Mouse (Mus musculus) retina, adult 2 months (tissue): ENCODE measurements around the gene Mob3c.

ENCODE experiments used
- DNase-seq: peaks from one replicate; pipeline ENCODE4 v3.0.0-alpha.2; 2012; ENCODE audit warnings: low read depth, low spot score

Gene Mob3c

DNA sequence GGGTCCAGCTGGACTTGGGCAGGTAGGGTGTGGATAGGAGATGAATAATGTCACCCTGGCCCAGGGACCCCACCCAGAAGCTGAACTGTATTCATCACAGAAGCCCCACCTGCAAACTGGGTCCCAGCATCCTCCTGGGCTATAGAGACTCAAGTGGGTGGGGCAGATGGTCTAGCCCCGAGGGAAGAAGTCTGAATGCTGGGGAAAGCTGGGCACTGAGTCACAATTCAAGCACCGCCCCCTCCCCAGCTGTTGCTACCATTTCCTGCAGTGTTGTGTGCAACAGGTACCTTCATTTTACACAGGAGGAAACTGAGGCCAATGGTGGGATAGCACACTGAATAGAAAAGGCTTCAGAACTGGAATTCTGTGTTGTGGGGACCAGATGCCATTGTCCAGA, 4.1 kb downstream of the Mob3c start:
- DNase-seq: no peak

GRCm38 (mm10) chr4:115835576-115835975, 7.7 kb downstream of the Mob3c start:
- DNase-seq: no peak

GRCm38 (mm10) chr4:115838196-115838595, 10.3 kb downstream of the Mob3c start:
- DNase-seq: no peak

DNA sequence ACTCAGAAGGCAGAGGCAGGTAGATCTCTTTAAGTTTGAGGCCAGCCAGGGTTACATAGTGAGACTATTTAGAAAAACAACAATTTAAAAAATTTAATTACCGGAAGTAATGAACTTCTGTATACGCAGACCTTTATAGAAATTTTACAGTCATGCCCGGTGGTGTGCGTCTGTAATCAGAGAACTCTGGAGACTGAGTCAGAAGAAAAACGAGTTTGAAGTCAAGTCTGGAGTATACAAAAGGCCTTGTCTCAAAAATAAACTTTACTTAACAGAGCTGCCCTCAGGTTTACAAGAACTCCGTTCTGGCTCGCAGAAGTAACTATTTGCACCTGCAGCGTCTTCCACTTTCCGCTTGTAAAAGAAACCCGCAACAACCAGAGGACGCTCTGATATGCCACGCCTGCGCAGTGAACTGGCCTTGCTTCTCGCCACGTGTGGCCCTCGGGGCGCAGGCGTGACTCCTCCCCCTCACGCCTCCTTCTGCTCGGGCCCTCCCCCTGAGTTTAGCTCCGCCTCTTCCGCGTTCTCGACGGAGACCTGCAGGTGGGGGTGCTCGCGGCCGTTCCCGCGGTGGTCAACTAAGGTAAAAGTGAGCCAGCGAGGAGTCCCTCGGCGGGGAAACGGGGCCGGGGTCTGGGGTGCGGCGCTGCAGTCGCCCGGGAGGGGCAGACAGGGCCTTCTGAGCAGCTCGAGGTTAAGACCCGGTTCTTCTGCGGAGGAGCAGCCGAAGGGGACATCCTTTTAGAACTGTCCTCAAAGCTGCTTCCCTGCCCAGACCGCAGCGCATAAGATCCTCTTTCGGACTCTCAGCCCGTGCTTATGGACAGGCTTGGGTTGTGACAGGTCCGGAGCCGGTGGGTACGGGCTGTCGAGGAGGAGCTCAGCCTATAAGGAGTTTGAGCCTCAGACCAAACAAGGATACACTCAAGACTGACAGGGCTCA, 11.1 kb downstream of the Mob3c start, which contains the start of gene Mknk1:
Gene Mknk1, plus strand, starts transcription at position 503 of the 946 bp plus-strand sequence.
- peak; percentile 85 for DNase-seq

GRCm38 (mm10) chr4:115839956-115840355, 12.1 kb downstream of the Mob3c start:
- no peak for DNase-seq

DNA sequence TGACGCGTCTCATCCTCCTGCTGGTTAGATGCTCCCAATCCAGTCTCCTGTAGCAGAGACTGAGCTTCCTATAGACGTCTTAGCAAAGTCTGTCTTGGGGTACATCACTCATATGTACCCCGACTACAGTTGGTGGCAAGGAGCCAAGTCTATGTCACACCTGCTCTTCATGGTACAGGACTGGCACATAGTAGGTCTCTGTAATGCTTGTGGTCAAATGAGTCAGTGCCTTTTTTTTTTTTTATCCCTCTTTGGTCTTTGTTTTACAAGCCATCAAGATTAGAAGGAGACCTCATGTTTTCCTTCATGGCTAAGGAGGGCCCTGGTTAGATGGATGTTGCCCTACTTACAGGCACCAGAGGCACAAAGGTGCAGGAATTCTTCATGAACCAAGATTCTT, 12.9 kb downstream of the Mob3c start:
- no peak for DNase-seq

DNA sequence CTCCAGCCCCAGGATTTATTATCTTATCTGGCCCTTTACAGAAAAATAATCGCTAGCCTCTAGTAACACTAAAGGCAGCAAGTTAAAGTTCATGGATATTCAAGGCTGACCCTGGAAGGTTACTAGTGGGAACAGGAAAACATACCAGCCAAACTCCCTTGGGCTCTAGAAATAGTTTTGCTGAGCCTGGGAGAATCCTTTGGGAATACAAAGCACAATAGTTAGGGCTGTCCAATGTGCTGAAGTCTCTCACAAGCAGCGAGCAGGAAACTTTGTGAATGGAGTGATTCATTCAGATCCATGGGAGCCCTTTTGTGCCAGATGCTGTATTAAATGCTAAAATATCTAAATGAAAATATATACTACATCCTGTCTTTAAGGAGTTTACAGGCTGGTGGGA, 18.8 kb downstream of the Mob3c start:
- no peak for DNase-seq

DNA sequence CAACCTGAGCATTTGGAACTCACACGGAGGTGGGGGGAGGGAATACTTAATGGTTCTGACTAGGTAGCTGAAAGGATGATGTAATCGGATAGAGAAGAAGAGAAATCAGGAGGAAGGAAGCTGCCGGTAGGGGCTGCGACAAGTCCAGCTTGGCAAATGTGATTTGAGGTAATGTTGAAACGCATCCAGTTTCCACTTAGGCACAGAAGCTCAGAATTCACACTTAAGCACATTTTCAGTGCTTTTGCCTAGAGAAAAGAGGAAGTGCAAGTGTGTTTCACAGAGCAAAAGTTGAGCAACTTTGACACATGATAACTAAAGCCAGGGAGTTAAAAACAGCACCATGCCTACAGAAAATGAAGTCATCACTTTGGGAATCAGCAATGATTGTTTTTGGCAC, 19.5 kb downstream of the Mob3c start:
- no peak for DNase-seq

DNA sequence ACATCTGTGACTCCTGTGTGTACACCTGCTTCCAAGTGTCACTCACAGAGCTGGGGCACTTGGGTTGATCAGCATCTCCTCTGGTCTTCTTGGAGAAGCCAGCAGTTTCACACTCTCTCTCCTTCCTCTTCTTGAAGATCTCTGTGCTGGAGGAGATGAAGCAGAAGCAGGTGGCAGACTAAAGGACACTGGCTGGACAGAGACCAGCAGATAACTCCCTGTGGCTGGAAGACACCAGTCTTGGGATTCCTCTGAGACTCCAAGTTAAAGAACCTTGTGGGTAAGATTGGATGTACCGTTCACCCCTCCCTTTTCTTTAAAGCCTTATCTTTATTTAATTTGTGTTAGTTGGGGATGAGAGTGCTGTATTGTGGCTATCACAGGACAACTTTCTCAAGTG, 20.2 kb downstream of the Mob3c start:
- no peak for DNase-seq

- DNase-seq: no peak
Measured at GRCm38 (mm10) chr4:115848990-115849677, 21.2 kb downstream of the Mob3c start.

DNA sequence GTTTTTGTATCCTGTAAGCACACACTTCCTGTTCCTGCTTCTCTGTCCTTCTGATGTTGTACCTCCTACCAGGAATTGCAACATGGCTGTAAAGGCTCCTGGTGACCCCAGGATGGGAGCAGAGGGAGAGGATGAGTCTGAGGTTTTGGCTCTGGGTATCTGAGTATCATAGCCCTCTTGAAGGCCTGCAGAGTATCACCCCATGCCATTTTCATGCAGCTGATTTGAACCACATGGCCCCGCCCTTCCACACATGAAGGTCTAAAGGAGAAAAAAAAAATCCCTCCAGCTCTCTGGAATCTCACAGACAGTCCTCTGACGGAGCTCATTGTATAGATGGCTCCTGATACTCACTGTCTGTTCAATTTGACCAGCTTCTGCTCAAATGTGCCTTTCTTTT, 22.2 kb downstream of the Mob3c start:
- DNase-seq: no peak

DNA sequence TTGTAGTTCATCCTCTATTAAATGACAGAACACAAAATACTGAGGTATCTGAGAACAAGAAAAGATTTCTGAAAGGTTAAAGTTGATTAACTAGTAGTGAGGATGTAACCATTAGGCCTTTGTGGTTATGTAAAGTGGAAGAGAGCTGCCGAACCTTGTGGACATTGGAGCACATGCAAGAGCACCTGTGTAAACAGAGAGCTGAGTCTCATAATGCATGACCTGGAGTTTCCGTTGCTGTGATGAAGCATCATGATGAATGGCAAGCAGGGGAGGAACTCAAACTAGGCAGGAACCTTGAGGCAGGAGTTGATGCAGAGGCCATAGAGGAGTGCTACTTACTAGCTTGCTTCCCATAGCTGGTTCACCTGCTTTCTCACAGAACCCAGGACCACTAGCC, 22.7 kb downstream of the Mob3c start:
- no peak for DNase-seq

DNA sequence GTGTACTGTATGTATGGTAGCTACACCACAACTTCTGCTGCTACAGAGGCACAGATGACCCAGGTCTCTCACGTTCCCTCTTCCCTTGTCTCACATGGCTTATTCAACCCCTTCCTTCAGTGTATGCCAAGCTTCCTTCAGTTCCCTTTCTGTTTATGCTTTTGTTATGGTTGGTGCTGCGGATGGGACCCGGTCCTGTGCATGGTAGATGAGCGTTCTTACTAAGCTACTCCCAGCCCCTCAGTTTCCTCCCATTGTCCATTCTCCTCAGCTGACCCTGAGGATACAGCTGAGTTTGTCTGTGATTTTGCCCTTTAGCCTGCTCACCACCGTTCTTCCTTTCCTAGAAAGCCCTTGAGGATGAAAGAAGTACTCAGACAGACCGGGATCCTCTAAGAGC, 23.7 kb downstream of the Mob3c start:
- DNase-seq: no peak

- DNase-seq: no peak
Measured at GRCm38 (mm10) chr4:115855100-115855499, 27.2 kb downstream of the Mob3c start.

DNA sequence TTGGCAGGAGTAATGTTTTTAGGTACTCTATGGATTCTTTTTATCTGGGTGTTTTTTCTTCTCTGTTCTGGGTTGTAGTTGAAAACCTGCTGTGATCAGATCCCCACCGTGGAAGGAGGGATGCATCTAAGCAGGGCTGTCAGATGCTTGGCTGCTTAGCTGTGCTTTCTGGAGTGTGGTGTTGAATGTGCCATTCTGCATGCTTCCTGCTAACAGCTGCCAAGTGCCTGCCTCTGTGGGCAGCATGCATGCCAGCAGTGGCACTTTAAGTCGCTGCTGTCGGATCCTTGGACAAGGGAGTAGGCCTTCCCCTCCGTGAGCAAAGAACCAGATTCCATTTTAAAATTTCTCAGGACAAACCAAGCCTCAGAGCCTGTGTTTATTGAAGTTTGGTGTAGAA, 27.7 kb downstream of the Mob3c start:
- no peak for DNase-seq

DNA sequence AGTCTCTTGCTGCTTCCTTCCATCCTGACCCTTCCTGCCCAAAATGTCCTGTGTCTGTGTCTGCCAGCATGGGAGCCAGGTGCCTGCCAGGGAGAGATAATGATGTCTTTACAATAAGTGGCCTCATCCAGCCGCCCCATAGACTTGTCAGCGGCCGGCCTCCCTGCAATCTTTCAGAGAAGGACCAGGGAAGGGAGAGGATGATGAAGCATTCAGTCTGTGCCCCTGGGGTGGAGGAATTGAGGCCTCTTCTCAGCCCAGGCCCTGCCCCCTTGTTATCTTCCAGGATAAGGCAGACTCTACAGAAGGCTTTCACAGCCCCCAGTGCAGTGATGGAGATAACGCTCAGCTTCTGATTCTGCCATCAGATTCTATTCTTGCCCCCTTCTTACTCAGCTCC, 28.4 kb downstream of the Mob3c start:
- DNase-seq: no peak

GRCm38 (mm10) chr4:115857293-115857883, 29.5 kb downstream of the Mob3c start:
- DNase-seq: no peak

GRCm38 (mm10) chr4:115863352-115863751, 35.5 kb downstream of the Mob3c start:
- DNase-seq: no peak

DNA sequence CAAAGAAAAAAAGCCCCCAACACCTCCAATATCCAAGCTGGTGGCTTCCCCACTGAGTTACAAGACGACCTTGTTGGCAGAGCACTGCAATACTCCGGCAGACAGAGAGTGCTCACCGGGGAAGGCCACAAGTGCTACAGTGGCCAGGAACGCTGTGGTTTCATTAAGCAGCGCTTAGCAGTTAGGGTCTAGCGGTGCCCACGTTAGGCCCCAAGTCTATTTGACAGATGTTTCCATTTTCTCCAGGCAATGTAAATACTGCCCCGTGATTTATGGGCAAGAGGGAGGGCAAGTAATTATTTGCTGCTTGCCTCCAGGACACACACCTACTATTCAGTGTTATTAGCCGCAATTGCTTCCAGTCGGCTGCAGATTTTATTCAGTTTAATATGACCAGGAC, 36.0 kb downstream of the Mob3c start:
- no peak for DNase-seq

GRCm38 (mm10) chr4:115869512-115870210, 41.8 kb downstream of the Mob3c start:
- DNase-seq: no peak

DNA sequence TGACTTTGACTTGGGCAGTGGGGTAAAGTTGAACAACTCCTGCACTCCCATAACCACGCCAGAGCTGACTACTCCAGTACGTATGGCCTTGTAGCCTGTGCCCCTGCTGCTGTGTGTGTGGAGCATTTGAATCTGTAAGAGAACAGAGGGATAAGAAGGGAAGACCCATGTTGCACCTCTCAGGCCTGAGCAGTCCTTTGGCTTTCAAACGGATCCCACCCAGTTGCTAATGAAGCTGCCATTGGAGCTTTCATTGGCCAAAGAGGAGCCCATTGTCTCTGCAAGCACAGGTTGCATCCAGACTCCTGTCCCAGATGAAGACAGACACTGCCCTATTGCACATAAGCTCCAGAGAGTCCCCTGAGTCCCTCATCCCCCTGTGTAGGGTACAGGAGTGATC, 45.3 kb downstream of the Mob3c start:
- DNase-seq: no peak

DNA sequence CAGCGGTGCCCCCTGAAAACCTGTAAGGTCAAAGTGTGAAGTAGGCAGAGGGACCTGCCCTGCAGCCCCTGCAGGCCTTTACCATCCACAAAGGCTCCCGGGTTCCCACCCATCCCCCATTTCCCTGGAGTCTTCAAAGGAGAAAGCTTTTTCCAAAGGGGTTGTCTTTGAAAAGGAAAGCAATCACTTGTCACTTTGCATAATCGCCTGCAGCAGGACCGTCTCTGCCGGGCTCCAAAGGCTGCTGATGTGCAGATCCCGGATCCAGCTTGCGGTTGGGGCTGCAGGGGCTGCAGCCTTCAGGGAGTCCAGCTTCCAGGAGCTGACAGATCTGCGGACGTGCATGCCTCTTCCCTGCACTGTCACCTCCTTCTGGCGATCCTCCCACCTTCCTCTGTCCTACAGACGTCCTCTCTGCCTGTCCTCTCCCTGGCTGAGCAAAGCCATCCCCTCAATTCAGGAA, 50.4 kb downstream of the Mob3c start:
- no peak for DNase-seq
